Mouse (Mus musculus) bone marrow macrophage, adult 2 months (primary cell): ENCODE results near the gene Zbtb16.

ENCODE experiments used
- CTCF ChIP-seq: IDR thresholded peaks from 2 replicates; pipeline ENCODE4 v1.5.1; 2012; ENCODE audit warnings: low read depth, mild to moderate bottlenecking, low read length, moderate library complexity
- POLR2A ChIP-seq: IDR thresholded peaks from 2 replicates; pipeline ENCODE4 v1.6.1; 2012; ENCODE audit warnings: mild to moderate bottlenecking, low read depth, low read length, borderline replicate concordance

DNA sequence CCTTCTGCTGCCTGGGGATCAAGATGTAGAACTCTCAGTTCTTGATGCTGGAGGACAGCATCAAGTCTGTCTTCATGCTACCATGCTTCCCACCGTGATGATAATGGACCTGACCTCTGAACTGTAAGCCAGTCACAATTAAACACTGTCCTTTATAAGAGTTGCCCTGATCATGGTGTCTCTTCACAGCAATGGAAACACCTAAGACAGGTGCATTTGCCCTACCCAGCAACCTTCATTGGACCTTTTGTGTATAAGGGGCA, 146.4 kb downstream of the Zbtb16 start:
- TF ChIP-seq CTCF (no peak), POLR2A (no peak)
